In genomic region chr9:63263188-63263587, GRCm38 (mm10) we compare ENCODE assay signal across 22 mouse cellular contexts.
A peak's percentile ranks its signal among the peaks of the same experiment; 100 is the strongest.
DNase-seq lines count a peak whose midpoint lies in the region; ATAC-seq and TF ChIP-seq lines count a peak whose summit lies in the region.
"Had no signal": no experiment of that assay in that cellular context is flagged by ENCODE, and none has a peak within 500 bp of the region (broad histone marks: within the 10 kb centered on the region; RNA-seq: fewer than 3 reads in every experiment).

No protein-coding gene starts in this region.

- WGBS in kidney, adult 2 months, result 60% methylated on average over 1 of the region's 1 CpGs
- WGBS in kidney, postnatal 0 days, result 53% methylated on average over 1 of the region's 1 CpGs
- 51% methylated on average over 1 of the region's 1 CpGs for WGBS in kidney, embryonic 16.5 days
- 58% methylated on average over 1 of the region's 1 CpGs for WGBS in lung, embryonic 14.5 days

- H3K4me3 ChIP-seq in kidney, adult 2 months (ENCODE audit: insufficient read depth, low read depth, low read length), result no peak overlapping the region
- no peak overlapping the region for H3K4me3 ChIP-seq in kidney, postnatal 0 days (replicated peaks; ENCODE audit: low read depth, low read length)
- no peak overlapping the region for H3K4me3 ChIP-seq in kidney, embryonic 16.5 days (ENCODE audit: low read length)
- no peak overlapping the region for H3K4me3 ChIP-seq in lung, embryonic 14.5 days (ENCODE audit: low read depth, low read length)

- no peak for TF ChIP-seq POLR2A in kidney, adult 2 months (IDR thresholded peaks at IDR 0.05; ENCODE audit: low read depth, low read length)

- no peaks in the 10 kb centered on the region for H3K36me3 ChIP-seq in kidney, adult 2 months (ENCODE audit: control insufficient read depth, insufficient read depth, low read length)
- no peaks in the 10 kb centered on the region for H3K36me3 ChIP-seq in kidney, postnatal 0 days (ENCODE audit: insufficient read depth, low read length)
- no peaks in the 10 kb centered on the region; the same call in 1 of the 2 replicates for H3K36me3 ChIP-seq in kidney, embryonic 16.5 days (ENCODE audit: insufficient read depth, low read length)
- H3K36me3 ChIP-seq in lung, embryonic 14.5 days (ENCODE audit: insufficient read depth), result peaks cover 3% of the 10 kb centered on the region; the same call in 1 of the 2 replicates

- H3K9ac ChIP-seq in kidney, postnatal 0 days (ENCODE audit: low read depth, low read length), result no peak overlapping the region
- H3K9ac ChIP-seq in kidney, embryonic 16.5 days (replicated peaks; ENCODE audit: low read length), result no peak overlapping the region
- no peak overlapping the region for H3K9ac ChIP-seq in lung, embryonic 14.5 days

- H3K4me1 ChIP-seq in kidney, adult 2 months (ENCODE audit: control insufficient read depth, insufficient read depth, low read length), result no peaks in the 10 kb centered on the region
- no peaks in the 10 kb centered on the region for H3K4me1 ChIP-seq in kidney, postnatal 0 days (replicated peaks; ENCODE audit: insufficient read depth, low read length)
- H3K4me1 ChIP-seq in kidney, embryonic 16.5 days (ENCODE audit: insufficient read depth, low read length), result peaks cover 4% of the 10 kb centered on the region; the same call in 1 of the 2 replicates
- H3K4me1 ChIP-seq in lung, embryonic 14.5 days (ENCODE audit: insufficient read depth), result no peaks in the 10 kb centered on the region

- no peaks in the 10 kb centered on the region for H3K27me3 ChIP-seq in kidney, adult 2 months (replicated peaks; ENCODE audit: control insufficient read depth, insufficient read depth, low read length)
- no peaks in the 10 kb centered on the region for H3K27me3 ChIP-seq in kidney, postnatal 0 days (ENCODE audit: insufficient read depth, low read length)
- H3K27me3 ChIP-seq in kidney, embryonic 16.5 days (ENCODE audit: insufficient read depth, low read length), result no peaks in the 10 kb centered on the region
- no peaks in the 10 kb centered on the region for H3K27me3 ChIP-seq in lung, embryonic 14.5 days (ENCODE audit: insufficient read depth, low read length)
- H3K27me3 ChIP-seq: CH12.LX, Patski had no signal

- ATAC-seq in kidney, postnatal 0 days (replicated peaks; ENCODE audit: low FRiP score, low read depth), result no peak
- ATAC-seq in kidney, embryonic 16.5 days (ENCODE audit: low FRiP score, low TSS enrichment), result no peak
- ATAC-seq in lung, embryonic 14.5 days (ENCODE audit: insufficient read depth), result no peak
- ATAC-seq: activated CD4-positive, CD25-positive, alpha-beta regulatory T cell, adult 4 months; CD4-positive, CD25-positive, alpha-beta regulatory T cell, adult 4 months; Patski had no signal

- no peaks in the 10 kb centered on the region for H3K9me3 ChIP-seq in kidney, postnatal 0 days (replicated peaks; ENCODE audit: low read length)
- no peaks in the 10 kb centered on the region for H3K9me3 ChIP-seq in kidney, embryonic 16.5 days (ENCODE audit: low read length)
- H3K9me3 ChIP-seq in lung, embryonic 14.5 days (ENCODE audit: low read depth, low read length), result no peaks in the 10 kb centered on the region
- H3K9me3 ChIP-seq: G1E had no signal

- DNase-seq in adrenal gland, adult 2 months, result peak; percentile 25
- no peak for DNase-seq in adrenal gland, postnatal 4 days (ENCODE audit: low spot score in 2 of 2)
- peak; percentile 12 for DNase-seq in kidney, adult 2 months
- no peak for DNase-seq in kidney, postnatal 14 days
- peak; percentile 55 for DNase-seq in kidney, postnatal 0 days (ENCODE audit: low spot score)
- DNase-seq in lung, embryonic 14.5 days, result peak; percentile 19
- no peak for DNase-seq in lung, postnatal 25 days (ENCODE audit: low spot score)
- DNase-seq: adrenal gland, adult 8-10 months; adrenal gland, postnatal 10 days; adrenal gland, postnatal 14 days; adrenal gland, postnatal 25 days; B cell, adult 2 months; cerebellum, adult 11 months; cerebellum, adult 11-12 months; cerebellum, adult 18-20 months; cerebellum, adult 2 months had no signal

- TF ChIP-seq CTCF in kidney, adult 2 months (conservative IDR thresholded peaks at IDR 0.05; ENCODE audit: insufficient read depth, insufficient read length, low read depth, low read length), result no peak
- TF ChIP-seq CTCF in kidney, postnatal 0 days (IDR thresholded peaks at IDR 0.05; ENCODE audit: low read depth), result no peak
- TF ChIP-seq CTCF in lung, embryonic 14.5 days (IDR thresholded peaks at IDR 0.05; ENCODE audit: low read depth), result no peak

- no peak overlapping the region for H3K27ac ChIP-seq in kidney, adult 2 months (ENCODE audit: insufficient read depth, low read depth, low read length)
- no peak overlapping the region for H3K27ac ChIP-seq in kidney, postnatal 0 days
- no peak overlapping the region for H3K27ac ChIP-seq in kidney, embryonic 16.5 days (ENCODE audit: low read length)
- no peak overlapping the region for H3K27ac ChIP-seq in lung, embryonic 14.5 days (ENCODE audit: low read depth)

- no peak overlapping the region for H3K4me2 ChIP-seq in kidney, postnatal 0 days (ENCODE audit: low read length)
- H3K4me2 ChIP-seq in kidney, embryonic 16.5 days (replicated peaks; ENCODE audit: low read depth, low read length), result no peak overlapping the region
- no peak overlapping the region for H3K4me2 ChIP-seq in lung, embryonic 14.5 days

Comparison
In these comparisons a context has a peak if more than half of its experiments do, and no peak if none do; other contexts are left out.
1. DNase-seq: peak in adrenal gland, adult 2 months (single experiment), kidney, adult 2 months (single experiment), kidney, postnatal 0 days (single experiment) and lung, embryonic 14.5 days (single experiment); none in adrenal gland, postnatal 4 days (0 of 2), kidney, postnatal 14 days (single experiment) and lung, postnatal 25 days (single experiment).